ENCODE assay signal across 14 mouse cellular contexts in genomic region chr8:120377803-120378189, GRCm38 (mm10).
DNase-seq lines count a peak whose midpoint lies in the region; ATAC-seq lines count a peak whose summit lies in the region.
"Had no signal": no experiment of that assay in that cellular context is flagged by ENCODE, and none has a peak within 500 bp of the region (broad histone marks: within the 10 kb centered on the region; RNA-seq: fewer than 3 reads in every experiment).

No protein-coding gene starts in this region.

- ATAC-seq in heart, embryonic 13.5 days (ENCODE audit: extremely low read depth, insufficient number of reproducible peaks, low FRiP score, low TSS enrichment): no peak
- peak; percentile 36; the same call in 1 of the 2 replicates for ATAC-seq in liver, embryonic 12.5 days
- no peak for ATAC-seq in midbrain, embryonic 14.5 days (ENCODE audit: low FRiP score, low TSS enrichment)
- no peak for ATAC-seq in erythroid progenitor cell, adult 5-6 weeks (replicated peaks; ENCODE audit: low FRiP score, poor library complexity, severe bottlenecking)
- ATAC-seq: intestine, postnatal 0 days had no signal

- 74% methylated on average over 7 of the region's 7 CpGs for WGBS in heart, embryonic 13.5 days
- 11% methylated on average over 7 of the region's 7 CpGs for WGBS in liver, embryonic 12.5 days (ENCODE audit: insufficient replicate concordance)
- WGBS in midbrain, embryonic 14.5 days: 70% methylated on average over 7 of the region's 7 CpGs

- H3K27ac ChIP-seq in heart, embryonic 13.5 days (replicated peaks): no peak overlapping the region
- peak overlapping the region; percentile 97 for H3K27ac ChIP-seq in liver, embryonic 12.5 days
- no peak overlapping the region for H3K27ac ChIP-seq in midbrain, embryonic 14.5 days (replicated peaks; ENCODE audit: low read depth, low read length)
- H3K27ac ChIP-seq: embryonic facial prominence, embryonic 12.5 days; macrophage; stomach, embryonic 15.5 days had no signal

- H3K27me3 ChIP-seq in heart, embryonic 13.5 days (replicated peaks): 0 out of 2 replicates have a peak, but pooled peaks cover 10% of the 10 kb centered on the region
- 0 out of 2 replicates have a peak, but pooled peaks cover 5% of the 10 kb centered on the region for H3K27me3 ChIP-seq in liver, embryonic 12.5 days (replicated peaks)
- no peaks in the 10 kb centered on the region for H3K27me3 ChIP-seq in midbrain, embryonic 14.5 days (ENCODE audit: control insufficient read depth, insufficient read depth, low read length)
- H3K27me3 ChIP-seq: embryonic facial prominence, embryonic 12.5 days; stomach, embryonic 15.5 days had no signal

- no peaks in the 10 kb centered on the region for H3K9me3 ChIP-seq in heart, embryonic 13.5 days
- H3K9me3 ChIP-seq in liver, embryonic 12.5 days (replicated peaks): no peaks in the 10 kb centered on the region
- no peaks in the 10 kb centered on the region for H3K9me3 ChIP-seq in midbrain, embryonic 14.5 days (ENCODE audit: control insufficient read depth, low read length)
- H3K9me3 ChIP-seq: embryonic facial prominence, embryonic 12.5 days; stomach, embryonic 15.5 days had no signal

- H3K4me2 ChIP-seq in heart, embryonic 13.5 days: no peak overlapping the region
- H3K4me2 ChIP-seq in liver, embryonic 12.5 days: peak overlapping the region; percentile 19
- H3K4me2 ChIP-seq in midbrain, embryonic 14.5 days (ENCODE audit: low read length): no peak overlapping the region
- H3K4me2 ChIP-seq: embryonic facial prominence, embryonic 12.5 days; stomach, embryonic 15.5 days had no signal

- DNase-seq in heart, adult 8-10 months (ENCODE audit: low spot score): no peak
- DNase-seq in 3T3-L1 (ENCODE audit: low read depth, low spot score): peak; percentile 77
- DNase-seq in NIH3T3 (ENCODE audit: low read depth): peak; percentile 47
- DNase-seq in adrenal gland, adult 2 months: no peak
- no peak for DNase-seq in midbrain, embryonic 14.5 days
- DNase-seq: right cerebral cortex, postnatal 14 days; thymus, postnatal 4 days had no signal

- peaks cover 94% of the 10 kb centered on the region for H3K4me1 ChIP-seq in heart, embryonic 13.5 days
- peaks cover 78% of the 10 kb centered on the region for H3K4me1 ChIP-seq in liver, embryonic 12.5 days
- H3K4me1 ChIP-seq in midbrain, embryonic 14.5 days (ENCODE audit: control insufficient read depth, insufficient read depth, low read length): peaks cover 64% of the 10 kb centered on the region

- H3K9ac ChIP-seq in heart, embryonic 13.5 days: 0 out of 2 replicates have a peak overlapping the region, but pooled peaks have one; percentile 40
- peak overlapping the region; percentile 75; the same call in 1 of the 2 replicates for H3K9ac ChIP-seq in liver, embryonic 12.5 days
- no peak overlapping the region for H3K9ac ChIP-seq in midbrain, embryonic 14.5 days (replicated peaks; ENCODE audit: low read length)
- H3K9ac ChIP-seq: embryonic facial prominence, embryonic 12.5 days; stomach, embryonic 15.5 days had no signal

- no peaks in the 10 kb centered on the region for H3K36me3 ChIP-seq in heart, embryonic 13.5 days
- no peaks in the 10 kb centered on the region for H3K36me3 ChIP-seq in liver, embryonic 12.5 days
- H3K36me3 ChIP-seq in midbrain, embryonic 14.5 days (ENCODE audit: control insufficient read depth, insufficient read depth, low read length): no peaks in the 10 kb centered on the region
- H3K36me3 ChIP-seq: embryonic facial prominence, embryonic 12.5 days; stomach, embryonic 15.5 days had no signal

- H3K4me3 ChIP-seq in heart, embryonic 13.5 days: no peak overlapping the region
- no peak overlapping the region for H3K4me3 ChIP-seq in liver, embryonic 12.5 days
- no peak overlapping the region for H3K4me3 ChIP-seq in midbrain, embryonic 14.5 days (replicated peaks; ENCODE audit: low read depth, low read length)
- H3K4me3 ChIP-seq: embryonic facial prominence, embryonic 12.5 days; stomach, embryonic 15.5 days had no signal

Comparison
In these comparisons a context has a peak if more than half of its experiments do, and no peak if none do; other contexts are left out.
1. DNase-seq: peak in 3T3-L1 (single experiment) and NIH3T3 (single experiment); none in heart, adult 8-10 months (single experiment), adrenal gland, adult 2 months (single experiment) and midbrain, embryonic 14.5 days (single experiment).